Mouse (Mus musculus): ENCODE data around the gene Cxcr5. TPM values are rescaled to one million over a fixed set of nuclear protein-coding genes. Genes with fewer than 3 reads are reported as not detected.

Gene Cxcr5
- total and polyA plus RNA-seq, 2 experiments from 2014 or later: not detected

DNA sequence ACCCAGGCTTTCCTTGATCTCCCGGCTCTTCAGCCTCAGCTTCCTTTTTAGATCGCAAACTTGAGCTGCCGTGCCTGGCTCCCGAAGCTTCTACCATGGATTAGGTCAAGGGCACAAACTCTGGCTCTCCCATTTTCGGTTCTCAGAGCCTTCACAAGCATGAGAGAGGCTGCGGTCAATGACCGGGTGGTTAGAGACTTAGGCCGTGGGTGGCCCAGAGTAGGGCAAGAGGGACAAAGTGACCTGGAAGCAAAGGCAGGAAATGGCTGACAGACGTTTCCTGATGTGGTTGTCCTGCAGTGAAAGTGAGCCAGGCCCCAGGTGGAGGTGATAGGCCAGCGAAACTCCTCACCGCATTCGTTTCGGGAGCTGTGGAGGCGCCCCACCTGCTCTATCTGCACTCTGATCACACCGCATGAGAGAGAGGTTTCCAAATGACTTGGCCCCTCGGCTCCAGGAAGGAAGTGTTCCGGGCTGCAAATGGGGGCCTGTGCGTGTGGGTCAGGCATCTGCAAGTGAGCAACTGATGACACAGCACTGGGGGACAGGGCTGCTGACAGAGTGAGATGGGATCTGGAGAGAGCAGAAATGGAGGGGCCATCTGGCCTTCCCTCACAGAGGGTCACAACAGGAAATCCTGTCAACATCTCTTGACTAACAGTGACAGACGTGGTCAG lies 23.9 kb downstream of the Cxcr5 start:
- ATAC-seq (ENCODE audit: insufficient read depth, low read depth) (no peak), DNase-seq (ENCODE audit: low spot score) (no peak)
- Histone ChIP-seq H3K4me1 (ENCODE audit: control insufficient read depth, insufficient read depth) (peaks cover 7% of the 10 kb centered on the region; the same call in 1 of the 2 replicates), H3K9ac (replicated peaks; ENCODE audit: low read depth, low read length) (no peak overlapping the region), H3K27ac (ENCODE audit: low read depth) (no peak overlapping the region; the same call in 1 of the 2 replicates), H3K4me2 (ENCODE audit: low read depth, low read length) (peak overlapping the region; percentile 34), H3K9me3 (replicated peaks; ENCODE audit: control insufficient read depth, low read length) (no peaks in the 10 kb centered on the region), H3K4me3 (ENCODE audit: low read depth, low read length) (no peak overlapping the region), H3K36me3 (replicated peaks; ENCODE audit: control insufficient read depth, insufficient read depth, low read length) (no peaks in the 10 kb centered on the region), H3K27me3 (ENCODE audit: control insufficient read depth, insufficient read depth, low read length) (no peaks in the 10 kb centered on the region)
- TF ChIP-seq CTCF (IDR thresholded peaks at IDR 0.05; ENCODE audit: low read depth): no peak
- TF ChIP-seq EP300 (IDR thresholded peaks at IDR 0.05; ENCODE audit: low read depth): no peak
- 51% methylated on average over 19 of the region's 19 CpGs for WGBS

GRCm38 (mm10) chr9:44532991-44533580 lies 28.6 kb downstream of the Cxcr5 start:
- no peak for TF ChIP-seq EP300 (IDR thresholded peaks at IDR 0.05; ENCODE audit: low read depth)
- TF ChIP-seq CTCF (IDR thresholded peaks at IDR 0.05; ENCODE audit: low read depth): no peak
- Histone ChIP-seq H3K4me2 (ENCODE audit: low read depth, low read length) (no peak overlapping the region), H3K27ac (ENCODE audit: low read depth) (no peak overlapping the region), H3K27me3 (ENCODE audit: control insufficient read depth, insufficient read depth, low read length) (no peaks in the 10 kb centered on the region; the same call in 1 of the 2 replicates), H3K4me1 (ENCODE audit: control insufficient read depth, insufficient read depth) (peaks cover 4% of the 10 kb centered on the region; the same call in 1 of the 2 replicates), H3K9ac (replicated peaks; ENCODE audit: low read depth, low read length) (no peak overlapping the region), H3K36me3 (replicated peaks; ENCODE audit: control insufficient read depth, insufficient read depth, low read length) (no peaks in the 10 kb centered on the region), H3K4me3 (ENCODE audit: low read depth, low read length) (no peak overlapping the region), H3K9me3 (replicated peaks; ENCODE audit: control insufficient read depth, low read length) (no peaks in the 10 kb centered on the region)
- WGBS: 73% methylated on average over 6 of the region's 6 CpGs
- no peak for ATAC-seq (ENCODE audit: insufficient read depth, low read depth)
- no peak for DNase-seq (ENCODE audit: low spot score)

DNA sequence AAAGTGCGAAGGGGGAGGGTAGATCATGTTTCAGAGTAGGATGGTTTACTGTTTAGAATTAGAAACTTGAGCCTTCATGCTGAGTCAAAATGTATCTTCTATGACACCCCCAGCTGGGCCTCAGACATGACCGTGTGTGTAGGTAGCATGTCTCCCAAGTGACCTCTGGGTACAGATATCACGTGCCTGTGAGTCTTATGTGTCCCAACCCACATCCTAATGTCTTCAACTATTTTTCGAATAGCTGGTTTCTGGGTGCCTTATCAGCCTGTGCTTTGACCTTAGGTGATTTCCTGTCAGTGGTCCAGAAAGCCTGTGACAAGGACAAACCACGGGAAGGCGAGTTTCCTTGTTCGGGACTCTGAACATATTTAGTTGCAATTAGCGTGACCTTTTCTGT lies 33.3 kb downstream of the Cxcr5 start:
- Histone ChIP-seq H3K4me2 (ENCODE audit: low read depth, low read length) (no peak overlapping the region), H3K4me1 (ENCODE audit: control insufficient read depth, insufficient read depth) (no peaks in the 10 kb centered on the region), H3K36me3 (replicated peaks; ENCODE audit: control insufficient read depth, insufficient read depth, low read length) (no peaks in the 10 kb centered on the region), H3K27me3 (ENCODE audit: control insufficient read depth, insufficient read depth, low read length) (no peaks in the 10 kb centered on the region; the same call in 1 of the 2 replicates), H3K9me3 (replicated peaks; ENCODE audit: control insufficient read depth, low read length) (no peaks in the 10 kb centered on the region), H3K9ac (replicated peaks; ENCODE audit: low read depth, low read length) (no peak overlapping the region), H3K27ac (ENCODE audit: low read depth) (no peak overlapping the region), H3K4me3 (ENCODE audit: low read depth, low read length) (no peak overlapping the region)
- WGBS: 49% methylated on average over 8 of the region's 8 CpGs
- ATAC-seq (ENCODE audit: insufficient read depth, low read depth) (no peak), DNase-seq (ENCODE audit: low spot score) (no peak)
- TF ChIP-seq CTCF (IDR thresholded peaks at IDR 0.05; ENCODE audit: low read depth): no peak
- no peak for TF ChIP-seq EP300 (IDR thresholded peaks at IDR 0.05; ENCODE audit: low read depth)

- H3K27me3 ChIP-seq (ENCODE audit: control insufficient read depth, insufficient read depth, low read length): no peaks in the 10 kb centered on the region; the same call in 1 of the 2 replicates
- no peaks in the 10 kb centered on the region for H3K36me3 ChIP-seq (replicated peaks; ENCODE audit: control insufficient read depth, insufficient read depth, low read length)
- no peak overlapping the region for H3K9ac ChIP-seq (replicated peaks; ENCODE audit: low read depth, low read length)
- DNase-seq (ENCODE audit: low spot score): no peak
- H3K4me1 ChIP-seq (ENCODE audit: control insufficient read depth, insufficient read depth): no peaks in the 10 kb centered on the region
- H3K9me3 ChIP-seq (replicated peaks; ENCODE audit: control insufficient read depth, low read length): no peaks in the 10 kb centered on the region
- no peak overlapping the region for H3K4me3 ChIP-seq (ENCODE audit: low read depth, low read length)
- no peak overlapping the region for H3K27ac ChIP-seq (ENCODE audit: low read depth)
- H3K4me2 ChIP-seq (ENCODE audit: low read depth, low read length): no peak overlapping the region
- ATAC-seq (ENCODE audit: insufficient read depth, low read depth): no peak
- no peak for TF ChIP-seq CTCF (IDR thresholded peaks at IDR 0.05; ENCODE audit: low read depth)
- WGBS: 60% methylated on average over 9 of the region's 9 CpGs
Measured at GRCm38 (mm10) chr9:44526337-44527112, 35.2 kb downstream of the Cxcr5 start.

- H3K36me3 ChIP-seq (replicated peaks; ENCODE audit: control insufficient read depth, insufficient read depth, low read length): no peaks in the 10 kb centered on the region
- H3K9ac ChIP-seq (replicated peaks; ENCODE audit: low read depth, low read length): no peak overlapping the region
- H3K9me3 ChIP-seq (replicated peaks; ENCODE audit: control insufficient read depth, low read length): no peaks in the 10 kb centered on the region
- H3K27me3 ChIP-seq (ENCODE audit: control insufficient read depth, insufficient read depth, low read length): no peaks in the 10 kb centered on the region; the same call in 1 of the 2 replicates
- no peaks in the 10 kb centered on the region for H3K4me1 ChIP-seq (ENCODE audit: control insufficient read depth, insufficient read depth)
- TF ChIP-seq EP300 (IDR thresholded peaks at IDR 0.05; ENCODE audit: low read depth) (no peak), CTCF (IDR thresholded peaks at IDR 0.05; ENCODE audit: low read depth) (no peak)
- H3K27ac ChIP-seq (ENCODE audit: low read depth): no peak overlapping the region
- H3K4me2 ChIP-seq (ENCODE audit: low read depth, low read length): no peak overlapping the region
- DNase-seq (ENCODE audit: low spot score) (no peak), ATAC-seq (ENCODE audit: insufficient read depth, low read depth) (no peak)
- 83% methylated on average over 8 of the region's 8 CpGs for WGBS
- H3K4me3 ChIP-seq (ENCODE audit: low read depth, low read length): no peak overlapping the region
Measured at GRCm38 (mm10) chr9:44525589-44525988, 36.1 kb downstream of the Cxcr5 start.

Data from heart, postnatal 0 days (tissue).